23 mouse cellular contexts compared by ENCODE assay signal in the genomic region with DNA sequence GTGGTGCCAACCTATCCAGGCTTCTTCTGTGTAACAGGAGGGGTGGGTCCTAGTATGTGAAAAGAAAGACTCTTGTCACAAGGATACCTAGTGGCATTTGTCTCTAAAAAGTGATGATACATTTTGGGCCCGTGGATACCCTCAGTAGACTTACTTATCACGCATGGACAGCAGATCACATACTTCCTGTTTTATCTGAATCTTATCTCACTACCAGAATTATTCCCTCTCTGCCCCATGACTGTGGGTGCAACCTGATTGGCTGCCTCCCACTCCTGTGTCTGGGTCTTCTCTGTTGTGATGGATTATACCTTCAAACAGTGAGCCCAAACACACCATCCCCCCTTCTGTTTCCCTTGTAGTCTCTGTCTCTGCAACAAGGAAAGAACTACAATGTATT. TPM values are rescaled to one million over a fixed set of nuclear protein-coding genes. Genes with fewer than 3 reads are reported as not detected.
DNase-seq lines count a peak whose midpoint lies in the region; ATAC-seq and TF ChIP-seq lines count a peak whose summit lies in the region.
"Had no signal": no experiment of that assay in that cellular context is flagged by ENCODE, and none has a peak within 500 bp of the region (broad histone marks: within the 10 kb centered on the region; RNA-seq: fewer than 3 reads in every experiment).

No protein-coding gene starts in this region.

- peaks cover 35% of the 10 kb centered on the region for H3K27me3 ChIP-seq in G1E (ENCODE audit: insufficient read depth, low read length)
- H3K27me3 ChIP-seq: embryonic facial prominence, embryonic 13.5 days; embryonic facial prominence, embryonic 15.5 days; forebrain, embryonic 13.5 days; forebrain, embryonic 15.5 days had no signal

- peak; percentile 92 for ATAC-seq in G1E (ENCODE audit: extremely low read depth, insufficient number of reproducible peaks, low FRiP score, poor library complexity, severe bottlenecking)
- ATAC-seq in megakaryocyte-erythroid progenitor cell, adult 5-6 weeks (replicated peaks; ENCODE audit: low FRiP score, low TSS enrichment, poor library complexity, severe bottlenecking): 0 out of 2 replicates have a peak, but pooled peaks have one; percentile 15
- no peak for ATAC-seq in erythroid progenitor cell, adult 5-6 weeks (replicated peaks; ENCODE audit: low FRiP score, poor library complexity, severe bottlenecking)
- ATAC-seq: CD4-positive, CD25-positive, alpha-beta regulatory T cell, adult 4 months; forebrain, embryonic 13.5 days; forebrain, embryonic 15.5 days; forebrain, postnatal 0 days had no signal

- peak; percentile 72 for DNase-seq in G1E (ENCODE audit: low spot score)
- peak; percentile 75 for DNase-seq in MEL-GATA-1-ER (ENCODE audit: extremely low read depth, low read depth)
- DNase-seq in liver: no peak
- DNase-seq: adrenal gland, adult 2 months; adrenal gland, postnatal 10 days; adrenal gland, postnatal 25 days; B cell, adult 2 months; cerebellum, adult 11 months; cerebellum, adult 18-20 months; cerebellum, adult 8-10 months; cerebellum, adult 9-11 months; cerebellum, postnatal 14 days; cerebellum, postnatal 36 days; embryo, embryonic 11 days; forebrain, postnatal 0 days had no signal

- H3K9me3 ChIP-seq in G1E (replicated peaks): no peaks in the 10 kb centered on the region
- H3K9me3 ChIP-seq: embryonic facial prominence, embryonic 13.5 days; embryonic facial prominence, embryonic 15.5 days; forebrain, embryonic 13.5 days; forebrain, embryonic 15.5 days had no signal

- peaks cover 22% of the 10 kb centered on the region for H3K4me1 ChIP-seq in G1E (ENCODE audit: insufficient read depth, low read depth, low read length)
- H3K4me1 ChIP-seq: forebrain, embryonic 13.5 days; forebrain, embryonic 15.5 days had no signal

- H3K4me3 ChIP-seq in G1E (ENCODE audit: low read depth, low read length): no peak overlapping the region
- H3K4me3 ChIP-seq: embryonic facial prominence, embryonic 13.5 days; embryonic facial prominence, embryonic 15.5 days; erythroblast, embryonic 14.5 days; forebrain, embryonic 13.5 days; forebrain, embryonic 15.5 days had no signal

- H3K36me3 ChIP-seq in G1E (replicated peaks): no peaks in the 10 kb centered on the region
- H3K36me3 ChIP-seq: embryonic facial prominence, embryonic 13.5 days; embryonic facial prominence, embryonic 15.5 days; forebrain, embryonic 15.5 days had no signal

- TF ChIP-seq CTCF in G1E (IDR thresholded peaks at IDR 0.05; ENCODE audit: low read depth, low read length): no peak

RNA-seq across cellular contexts. Expression of a gene that starts 40.2 kb away (rescaled TPM):
- total RNA-seq in G1E (2014; fragmentation: Nextera tagmentation): 8.3 and 12.9 TPM in 2 replicates
- total RNA-seq in G1E (2017): 25.7 and 28.0 TPM in 2 replicates
- polyA plus RNA-seq in G1E (2012): 9.3 and 12.4 TPM in 2 replicates
- total RNA-seq in megakaryocyte-erythroid progenitor cell, adult 5-6 weeks (2014; fragmentation: Nextera tagmentation): 10.9 and 11.9 TPM in 2 replicates
- 13.1 and 20.5 TPM in 2 replicates for total RNA-seq in megakaryocyte-erythroid progenitor cell, adult 5-6 weeks (2017)
- 68.7 and 97.7 TPM in 2 replicates for total RNA-seq in erythroid progenitor cell, adult 5-6 weeks (2015; ENCODE audit: low replicate concordance)
- 126 and 169 TPM in 2 replicates for total RNA-seq in erythroid progenitor cell, adult 5-6 weeks (2017; ENCODE audit: low replicate concordance)
